Mouse (Mus musculus) CH12.LX (cell line): ENCODE results near the gene Slc44a3. TPM values are rescaled to one million over a fixed set of nuclear protein-coding genes. Genes with fewer than 3 reads are reported as not detected.

Experiments
- DNase-seq: peaks from one replicate; pipeline ENCODE4 v3.0.0-alpha.2; 2013; ENCODE audit errors: extremely low read depth
- H3K27ac ChIP-seq: 2 replicates; pipeline ENCODE4 v1.5.1; 2012; ENCODE audit warnings: low read depth, mild to moderate bottlenecking, control low read depth, moderate library complexity; ENCODE audit not compliant: insufficient read depth
- H3K27me3 ChIP-seq: replicated peaks from 2 replicates; pipeline ENCODE3; 2012; ENCODE audit warnings: inconsistent platforms
- H3K36me3 ChIP-seq, 2 experiments: replicated peaks in 1 of 2; 2 replicates each; pipeline versions ENCODE3 to v1.6.1; 2012; ENCODE audit warnings: inconsistent platforms in 1 of 2, low read length in 1 of 2, mild to moderate bottlenecking in 1 of 2, mixed read lengths in 1 of 2, moderate library complexity in 1 of 2; ENCODE audit not compliant: control insufficient read depth in 1 of 2, insufficient read depth in 1 of 2
- H3K4me1 ChIP-seq, 2 experiments: 2 replicates each; pipeline ENCODE4 v1.6.1; 2012; ENCODE audit warnings: inconsistent platforms in 1 of 2, moderate library complexity in 1 of 2; ENCODE audit not compliant: insufficient read depth in 2 of 2, control insufficient read depth in 1 of 2
- H3K4me2 ChIP-seq: 2 replicates; pipeline ENCODE4 v1.6.1; 2012; ENCODE audit warnings: low read depth, mild to moderate bottlenecking, control low read depth; ENCODE audit not compliant: poor library complexity, insufficient read depth, severe bottlenecking
- H3K4me3 ChIP-seq, 3 experiments: fragments of 150-350 bp in 1 of 3; sonication (generic) in 1 of 3; replicated peaks in 1 of 3; 2 replicates each; pipeline versions ENCODE3 to v1.5.1; 2011 to 2012; ENCODE audit warnings: low read depth in 2 of 3, low read length in 2 of 3, mild to moderate bottlenecking in 2 of 3, moderate library complexity in 2 of 3, control low read depth in 1 of 3, improper control_type of control experiment in 1 of 3, inconsistent platforms in 1 of 3, mixed read lengths in 1 of 3; ENCODE audit not compliant: poor library complexity in 1 of 3
- H3K79me2 ChIP-seq: replicated peaks from 2 replicates; pipeline ENCODE4 v1.6.1; 2012; ENCODE audit warnings: mild to moderate bottlenecking, moderate library complexity; ENCODE audit not compliant: control insufficient read depth, poor library complexity, insufficient read depth, severe bottlenecking; ENCODE audit errors: extremely low read depth
- H3K9ac ChIP-seq: 2 replicates; pipeline ENCODE4 v1.6.1; 2012; ENCODE audit warnings: low read depth, mild to moderate bottlenecking, control low read depth, moderate library complexity; ENCODE audit not compliant: insufficient read depth
- H3K9me3 ChIP-seq: replicated peaks from 2 replicates; pipeline ENCODE3; 2012; ENCODE audit warnings: low read length, inconsistent platforms, mixed read lengths
- CHD1 ChIP-seq: IDR thresholded peaks from 2 replicates; pipeline ENCODE4 v1.6.1; 2012; ENCODE audit warnings: low read depth, low read length, improper control_type of control experiment, inconsistent platforms
- CTCF ChIP-seq, 2 experiments: IDR thresholded peaks in 1 of 2; conservative IDR thresholded peaks in 1 of 2; 2 replicates each; pipeline ENCODE4 v1.5.1; 2011 to 2012; ENCODE audit warnings: low read depth in 2 of 2, low read length in 2 of 2, improper control_type of control experiment in 1 of 2, inconsistent platforms in 1 of 2, mild to moderate bottlenecking in 1 of 2, moderate library complexity in 1 of 2
- ELF1 ChIP-seq: IDR thresholded peaks from 2 replicates; pipeline ENCODE4 v1.6.1; 2014; ENCODE audit warnings: low read depth, mild to moderate bottlenecking, inconsistent platforms, low read length, improper control_type of control experiment
- ETS1 ChIP-seq: conservative IDR thresholded peaks from 2 replicates; pipeline ENCODE4 v1.6.1; 2012; ENCODE audit warnings: low read depth, mild to moderate bottlenecking, inconsistent platforms, low read length, improper control_type of control experiment, moderate library complexity
- HCFC1 ChIP-seq: IDR thresholded peaks from 2 replicates; pipeline ENCODE4 v1.6.1; 2012; ENCODE audit warnings: low read depth, mild to moderate bottlenecking, inconsistent platforms, low read length, improper control_type of control experiment
- JUN ChIP-seq: IDR thresholded peaks from 2 replicates; pipeline ENCODE4 v1.6.1; 2011; ENCODE audit warnings: low read depth, mild to moderate bottlenecking, low read length, improper control_type of control experiment, moderate library complexity; ENCODE audit not compliant: insufficient read depth
- JUND ChIP-seq: conservative IDR thresholded peaks from 2 replicates; pipeline ENCODE4 v1.6.1; 2011; ENCODE audit warnings: low read depth, low read length, improper control_type of control experiment
- MAX ChIP-seq: IDR thresholded peaks from 2 replicates; pipeline ENCODE4 v1.6.1; 2011; ENCODE audit warnings: low read length, improper control_type of control experiment
- MAZ ChIP-seq: IDR thresholded peaks from 2 replicates; pipeline ENCODE4 v1.6.1; 2012; ENCODE audit warnings: low read depth, mild to moderate bottlenecking, inconsistent platforms, low read length, improper control_type of control experiment, moderate library complexity
- MEF2A ChIP-seq: IDR thresholded peaks from 2 replicates; pipeline ENCODE4 v1.6.1; 2014; ENCODE audit warnings: low read depth, mild to moderate bottlenecking, inconsistent platforms, low read length, improper control_type of control experiment, borderline replicate concordance
- MYC ChIP-seq: IDR thresholded peaks from 2 replicates; pipeline ENCODE4 v1.6.1; 2011; ENCODE audit warnings: low read depth, mild to moderate bottlenecking, improper control_type of control experiment, low read length
- POLR2A ChIP-seq: IDR thresholded peaks from 2 replicates; pipeline ENCODE4 v1.6.1; 2011; ENCODE audit warnings: low read depth, mild to moderate bottlenecking, improper control_type of control experiment, low read length
- POLR2AphosphoS2 ChIP-seq: IDR thresholded peaks from 2 replicates; pipeline ENCODE4 v1.6.1; 2011; ENCODE audit warnings: low read depth, low read length, improper control_type of control experiment
- RAD21 ChIP-seq: IDR thresholded peaks from 2 replicates; pipeline ENCODE4 v1.6.1; 2011; ENCODE audit warnings: low read depth, mild to moderate bottlenecking, low read length, improper control_type of control experiment, moderate library complexity
- RCOR1 ChIP-seq: conservative IDR thresholded peaks from 2 replicates; pipeline ENCODE4 v1.6.1; 2012; ENCODE audit warnings: low read depth, mild to moderate bottlenecking, inconsistent platforms, low read length, improper control_type of control experiment
- SIN3A ChIP-seq: IDR thresholded peaks from 2 replicates; pipeline ENCODE4 v1.6.1; 2012; ENCODE audit warnings: low read length, improper control_type of control experiment, inconsistent platforms
- SMC3 ChIP-seq: IDR thresholded peaks from 2 replicates; pipeline ENCODE4 v1.6.1; 2011; ENCODE audit warnings: low read depth, low read length, improper control_type of control experiment
- TCF12 ChIP-seq: IDR thresholded peaks from 2 replicates; pipeline ENCODE4 v1.6.1; 2014; ENCODE audit warnings: low read depth, mild to moderate bottlenecking, inconsistent platforms, low read length, improper control_type of control experiment
- UBTF ChIP-seq: IDR thresholded peaks from 2 replicates; pipeline ENCODE4 v1.6.1; 2012; ENCODE audit warnings: low read depth, mild to moderate bottlenecking, inconsistent platforms, low read length, improper control_type of control experiment, moderate library complexity
- USF1 ChIP-seq: IDR thresholded peaks from 2 replicates; pipeline ENCODE4 v1.6.1; 2014; ENCODE audit warnings: low read depth, mild to moderate bottlenecking, inconsistent platforms, low read length, improper control_type of control experiment
- USF2 ChIP-seq: conservative IDR thresholded peaks from 2 replicates; pipeline ENCODE4 v1.6.1; 2011; ENCODE audit warnings: low read depth, low read length, improper control_type of control experiment
- ZC3H11A ChIP-seq: IDR thresholded peaks from 2 replicates; pipeline ENCODE4 v1.6.1; 2012; ENCODE audit warnings: low read depth, mild to moderate bottlenecking, inconsistent platforms, low read length, improper control_type of control experiment
- ZKSCAN1 ChIP-seq: IDR thresholded peaks from 2 replicates; pipeline ENCODE4 v1.6.1; 2012; ENCODE audit warnings: low read depth, inconsistent platforms, low read length, improper control_type of control experiment, borderline replicate concordance
- ZMIZ1 ChIP-seq: IDR thresholded peaks from 2 replicates; pipeline ENCODE4 v1.6.1; 2012; ENCODE audit warnings: low read depth, mild to moderate bottlenecking, inconsistent platforms, low read length, improper control_type of control experiment
- dilution Hi-C: fragments of 300-500 bp; cut with MboI; formaldehyde crosslinking; loops from 2 replicates; pipeline ENCODE4 v1.14.3; 2020; ENCODE audit warnings: low sequenced_read_pairs; ENCODE audit not compliant: extremely low pct_unique_long_range_greater_than_20kb, extremely low pct_ligation_motif_present
- in situ Hi-C: fragments of 300-500 bp; cut with MboI; formaldehyde crosslinking; loops from 3 replicates; pipeline ENCODE4 v1.14.3; 2019; ENCODE audit warnings: low sequenced_read_pairs, low pct_ligation_motif_present, low pct_unique_long_range_greater_than_20kb, mixed read lengths
- polyA plus RNA-seq: library from polyadenylated mRNA; unstranded; fragments of >175 nt; gene quantifications from 2 replicates; pipeline ENCODE4 v1.2.1, GENCODE M21; 2012; ENCODE audit warnings: low read depth; ENCODE audit not compliant: insufficient read length
- total RNA-seq, 2 experiments: library from RNA; depleted of rRNA; stranded (reverse); fragments of 300-350 nt in 1 of 2; fragments of >200 nt in 1 of 2; gene quantifications; 2 replicates each; pipeline ENCODE4 v1.2.3; 2012 to 2014

Slc44a3 gene
- total and polyA plus RNA-seq, 3 experiments = not detected

DNA sequence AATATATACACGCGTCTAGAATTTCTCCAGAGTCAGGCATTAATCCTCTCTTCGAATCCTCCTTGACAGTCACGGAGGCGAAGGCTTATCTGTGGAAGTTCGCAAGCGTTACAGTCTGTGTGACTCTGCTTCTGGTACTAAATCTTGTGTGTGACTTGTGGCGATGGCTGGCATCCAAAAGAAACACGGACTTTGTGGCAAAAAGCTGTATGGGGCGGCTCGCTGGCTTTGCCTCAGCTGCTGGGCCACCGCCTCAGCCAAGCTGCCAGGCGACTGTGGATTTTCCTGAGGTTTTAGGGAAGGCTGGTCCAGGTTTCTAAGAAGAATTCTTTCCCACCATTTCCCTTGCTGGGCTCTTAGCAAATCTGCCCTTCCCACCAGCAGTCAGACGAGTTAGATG lies 21.1 kb upstream of the Slc44a3 start:
- H3K36me3 ChIP-seq = no peaks in the 10 kb centered on the region
- H3K79me2 ChIP-seq = no peaks in the 10 kb centered on the region
- no peak overlapping the region for H3K4me2 ChIP-seq
- H3K4me1 ChIP-seq = no peaks in the 10 kb centered on the region
- H3K4me3 ChIP-seq = no peak overlapping the region
- in situ Hi-C loops (no loop called here), dilution Hi-C loops (no loop called here)
- H3K9ac ChIP-seq = no peak overlapping the region
- TF ChIP-seq USF1 (no peak), CTCF (conservative IDR thresholded peaks at IDR 0.05 in 1 of 2, IDR thresholded peaks at IDR 0.05 in 1 of 2; ENCODE audit: low read depth in 2 of 2, low read length in 2 of 2) (no peak), MAX (no peak), JUND (no peak), MAZ (no peak), ETS1 (no peak), ELF1 (no peak), MEF2A (no peak), POLR2A (no peak), ZC3H11A (no peak), UBTF (no peak), CHD1 (no peak), RAD21 (no peak), SMC3 (no peak)
- no peaks in the 10 kb centered on the region for H3K27me3 ChIP-seq
- no peak for DNase-seq
- H3K9me3 ChIP-seq = no peaks in the 10 kb centered on the region
- H3K27ac ChIP-seq = no peak overlapping the region

DNA sequence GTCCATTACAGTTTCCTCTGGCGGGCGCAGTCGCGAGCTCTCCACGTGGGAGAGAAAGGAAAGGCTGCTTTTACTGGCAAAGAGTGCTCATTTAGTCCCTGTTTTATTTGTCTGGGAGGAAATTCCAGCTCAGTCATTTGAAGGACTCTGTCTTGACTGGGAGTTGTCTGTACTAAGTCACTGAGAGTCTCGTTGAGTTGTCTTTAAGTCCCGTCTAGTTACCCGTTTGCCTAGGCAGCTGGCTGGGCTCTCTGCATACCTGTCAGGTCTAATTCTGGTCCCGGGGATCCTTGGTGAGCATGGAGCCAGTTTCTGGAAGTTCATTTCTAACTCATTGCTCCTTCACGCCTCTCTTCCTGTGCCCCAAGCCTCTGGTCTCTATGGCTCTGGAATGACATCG lies 20.5 kb upstream of the Slc44a3 start:
- Histone ChIP-seq H3K9ac (no peak overlapping the region), H3K27ac (no peak overlapping the region), H3K4me1 (no peaks in the 10 kb centered on the region), H3K79me2 (no peaks in the 10 kb centered on the region), H3K9me3 (no peaks in the 10 kb centered on the region), H3K4me3 (no peak overlapping the region), H3K27me3 (no peaks in the 10 kb centered on the region), H3K36me3 (no peaks in the 10 kb centered on the region), H3K4me2 (no peak overlapping the region)
- in situ Hi-C loops (no loop called here), dilution Hi-C loops (no loop called here)
- no peak for TF ChIP-seq ZKSCAN1
- TF ChIP-seq USF2 = no peak
- no peak for TF ChIP-seq TCF12
- TF ChIP-seq POLR2AphosphoS2 = no peak
- TF ChIP-seq JUN = no peak
- no peak for TF ChIP-seq SIN3A
- no peak for TF ChIP-seq MAZ
- no peak for TF ChIP-seq MYC
- TF ChIP-seq ZMIZ1 = no peak
- no peak for TF ChIP-seq RCOR1
- TF ChIP-seq JUND = no peak
- no peak for TF ChIP-seq HCFC1
- TF ChIP-seq ETS1 = no peak
- DNase-seq = no peak
